Mouse (Mus musculus): ENCODE measurements around the gene Ubap1l. TPM values are rescaled to one million over a fixed set of nuclear protein-coding genes. Genes with fewer than 3 reads are reported as not detected.

Gene Ubap1l
- polyA plus RNA-seq, 1 experiment from 2014 or later: 0.40 TPM

DNA sequence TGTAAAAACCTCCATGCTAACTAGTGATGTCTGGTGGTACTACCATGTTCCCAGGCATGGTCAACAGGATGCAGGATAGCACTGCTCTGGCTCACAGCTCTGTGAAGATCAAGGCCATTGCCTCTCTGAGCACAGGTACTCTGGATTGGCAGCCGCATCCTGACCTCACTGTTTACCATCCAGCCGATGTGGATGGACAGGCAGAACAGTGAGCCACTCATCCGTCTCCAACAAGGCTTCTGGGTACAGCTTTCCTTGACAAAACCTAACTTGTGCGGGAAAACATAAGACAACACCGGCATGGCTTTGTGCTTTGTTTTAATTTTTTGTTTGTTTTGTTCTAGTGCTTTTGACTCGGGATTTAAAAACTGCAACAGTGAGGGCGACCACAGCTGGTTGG lies 4.9 kb downstream of the Ubap1l start:
- Histone ChIP-seq H3K27ac (ENCODE audit: low read length) (no peak overlapping the region), H3K4me3 (replicated peaks; ENCODE audit: low read length) (no peak overlapping the region), H3K36me3 (ENCODE audit: control insufficient read depth, insufficient read depth, low read length) (no peaks in the 10 kb centered on the region), H3K4me2 (ENCODE audit: low read depth, low read length) (no peak overlapping the region), H3K27me3 (ENCODE audit: control insufficient read depth, insufficient read depth, low read length) (no peaks in the 10 kb centered on the region), H3K4me1 (ENCODE audit: control insufficient read depth, insufficient read depth, low read length) (no peaks in the 10 kb centered on the region), H3K9me3 (replicated peaks; ENCODE audit: control insufficient read depth, low read length) (no peaks in the 10 kb centered on the region), H3K9ac (ENCODE audit: low read length) (no peak overlapping the region)
- 79% methylated on average over 7 of the region's 7 CpGs for WGBS
- ATAC-seq (ENCODE audit: insufficient read depth, low FRiP score): no peak

DNA sequence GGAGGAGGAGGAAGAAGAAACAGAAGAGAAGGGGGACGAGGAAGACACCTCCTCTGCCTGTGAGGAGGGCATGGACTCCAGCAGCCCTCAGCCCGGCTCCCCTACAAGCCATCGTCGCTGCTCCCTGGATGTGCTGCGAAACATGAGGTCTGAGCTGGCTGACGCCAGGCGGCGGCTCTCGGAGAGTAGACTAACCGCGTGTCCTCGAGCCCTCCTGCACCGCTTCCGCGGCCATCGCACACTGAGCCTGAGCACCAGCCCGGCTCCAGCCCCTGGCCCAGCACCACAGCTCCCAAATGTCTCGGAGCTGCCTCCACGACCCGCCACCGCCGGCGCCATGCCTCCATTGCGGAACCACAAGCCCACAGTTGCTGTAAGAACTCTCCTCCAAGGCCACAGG lies 10.9 kb downstream of the Ubap1l start:
- Histone ChIP-seq H3K27ac (ENCODE audit: low read length) (no peak overlapping the region), H3K4me3 (replicated peaks; ENCODE audit: low read length) (no peak overlapping the region), H3K27me3 (ENCODE audit: control insufficient read depth, insufficient read depth, low read length) (no peaks in the 10 kb centered on the region), H3K4me1 (ENCODE audit: control insufficient read depth, insufficient read depth, low read length) (no peaks in the 10 kb centered on the region), H3K9ac (ENCODE audit: low read length) (no peak overlapping the region), H3K9me3 (replicated peaks; ENCODE audit: control insufficient read depth, low read length) (no peaks in the 10 kb centered on the region), H3K4me2 (ENCODE audit: low read depth, low read length) (no peak overlapping the region), H3K36me3 (ENCODE audit: control insufficient read depth, insufficient read depth, low read length) (no peaks in the 10 kb centered on the region)
- WGBS: 77% methylated on average over 24 of the region's 24 CpGs
- ATAC-seq (ENCODE audit: insufficient read depth, low FRiP score): no peak

DNA sequence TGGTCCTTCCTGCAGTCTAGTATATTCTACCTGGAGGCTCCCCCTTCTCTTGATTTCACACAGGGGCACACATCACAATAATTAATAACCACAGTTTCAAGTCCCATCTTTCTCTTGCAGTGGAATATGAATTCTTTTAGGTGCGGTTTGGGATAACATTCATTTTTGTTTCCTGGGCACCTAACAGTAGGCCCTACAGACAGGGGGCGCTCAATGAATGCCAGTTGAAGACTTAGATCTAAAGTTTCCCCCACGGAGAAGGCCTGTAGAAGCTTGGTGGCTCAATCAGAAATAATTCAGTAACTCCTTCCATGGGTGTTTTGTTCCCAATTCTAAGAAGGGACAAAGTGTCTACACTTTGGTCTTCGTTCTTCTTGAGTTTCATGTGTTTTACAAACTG lies 11.6 kb downstream of the Ubap1l start:
- WGBS: 69% methylated on average over 4 of the region's 4 CpGs
- Histone ChIP-seq H3K9ac (ENCODE audit: low read length) (no peak overlapping the region), H3K4me2 (ENCODE audit: low read depth, low read length) (no peak overlapping the region), H3K27me3 (ENCODE audit: control insufficient read depth, insufficient read depth, low read length) (no peaks in the 10 kb centered on the region), H3K27ac (ENCODE audit: low read length) (no peak overlapping the region), H3K4me3 (replicated peaks; ENCODE audit: low read length) (no peak overlapping the region), H3K9me3 (replicated peaks; ENCODE audit: control insufficient read depth, low read length) (no peaks in the 10 kb centered on the region), H3K4me1 (ENCODE audit: control insufficient read depth, insufficient read depth, low read length) (no peaks in the 10 kb centered on the region), H3K36me3 (ENCODE audit: control insufficient read depth, insufficient read depth, low read length) (no peaks in the 10 kb centered on the region)
- ATAC-seq (ENCODE audit: insufficient read depth, low FRiP score): no peak

DNA sequence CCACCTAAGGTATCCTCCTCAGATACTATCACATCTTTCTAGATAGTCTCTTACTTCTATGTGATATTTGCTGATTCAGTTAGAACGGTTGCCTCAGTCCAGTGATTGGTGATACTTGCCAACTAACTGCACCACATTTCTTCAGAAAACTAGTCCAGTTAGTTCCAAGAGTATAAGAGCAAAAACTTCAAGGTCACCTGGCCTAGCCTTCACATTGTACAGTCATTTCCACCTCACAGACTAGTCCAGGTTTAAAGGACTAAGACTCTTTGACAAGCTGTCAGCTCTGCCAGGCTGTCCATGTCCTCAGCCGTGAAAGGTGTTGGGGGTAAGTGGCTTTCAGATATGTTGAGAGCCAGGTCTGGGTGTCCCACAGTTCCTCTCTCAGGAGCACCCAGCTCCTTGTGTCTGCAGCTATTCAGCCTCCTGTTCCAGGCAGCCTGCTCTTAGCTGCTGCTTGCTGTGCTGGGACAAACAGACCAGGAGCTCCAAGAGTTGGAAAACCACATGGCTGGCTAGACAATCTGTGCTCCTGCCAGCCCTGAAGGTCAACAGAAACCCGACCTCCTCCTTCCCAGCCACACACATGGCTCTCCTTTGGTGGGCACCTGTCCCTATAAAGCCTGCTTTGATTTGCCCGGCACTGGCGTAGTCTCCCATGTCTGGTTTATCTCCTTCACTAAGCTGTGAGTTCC lies 13.8 kb downstream of the Ubap1l start:
- Histone ChIP-seq H3K9me3 (replicated peaks; ENCODE audit: control insufficient read depth, low read length) (no peaks in the 10 kb centered on the region), H3K36me3 (ENCODE audit: control insufficient read depth, insufficient read depth, low read length) (no peaks in the 10 kb centered on the region), H3K4me2 (ENCODE audit: low read depth, low read length) (no peak overlapping the region), H3K9ac (ENCODE audit: low read length) (no peak overlapping the region), H3K4me1 (ENCODE audit: control insufficient read depth, insufficient read depth, low read length) (no peaks in the 10 kb centered on the region), H3K27ac (ENCODE audit: low read length) (no peak overlapping the region), H3K27me3 (ENCODE audit: control insufficient read depth, insufficient read depth, low read length) (no peaks in the 10 kb centered on the region), H3K4me3 (replicated peaks; ENCODE audit: low read length) (no peak overlapping the region)
- ATAC-seq (ENCODE audit: insufficient read depth, low FRiP score): no peak
- WGBS: 80% methylated on average over 5 of the region's 5 CpGs

DNA sequence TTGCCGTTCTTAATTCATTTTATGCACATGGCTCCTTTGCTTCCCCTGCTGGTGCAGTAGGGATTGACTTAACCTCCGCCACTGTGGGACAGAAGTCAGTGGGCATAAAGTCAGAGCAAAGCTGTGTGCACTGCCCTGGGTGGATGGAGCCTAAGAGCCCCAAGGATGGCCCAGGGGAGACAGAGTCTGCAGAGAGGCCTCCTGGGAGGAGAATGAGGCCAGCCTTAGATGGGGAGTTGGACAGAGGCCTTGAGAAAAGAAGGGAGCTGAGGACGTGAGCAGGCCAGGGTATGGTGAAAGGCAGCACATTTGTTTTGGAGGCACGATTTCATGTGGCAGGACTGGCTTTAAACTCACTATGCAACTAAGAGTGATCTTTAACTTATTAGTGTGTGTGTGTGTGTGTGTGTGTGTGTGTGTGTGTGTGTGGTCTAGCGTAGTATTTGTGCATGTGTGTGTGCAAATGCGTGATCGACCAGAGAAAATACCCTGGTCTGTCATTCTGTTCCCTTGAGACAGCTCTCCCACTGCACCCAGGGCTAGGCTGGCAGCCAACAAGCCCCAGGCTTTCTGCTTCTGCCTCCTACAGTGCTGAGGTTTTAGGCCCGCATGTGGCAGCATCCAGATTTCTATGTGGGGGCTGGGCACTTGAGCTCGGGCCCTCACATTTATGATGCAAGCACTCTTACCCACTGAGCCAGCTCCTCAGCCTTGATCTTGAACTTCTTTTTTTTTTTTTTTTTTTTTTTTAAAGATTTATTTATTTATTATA lies 14.5 kb downstream of the Ubap1l start:
- H3K27me3 ChIP-seq (ENCODE audit: control insufficient read depth, insufficient read depth, low read length): no peaks in the 10 kb centered on the region
- H3K27ac ChIP-seq (ENCODE audit: low read length): no peak overlapping the region
- no peak overlapping the region for H3K4me2 ChIP-seq (ENCODE audit: low read depth, low read length)
- H3K4me1 ChIP-seq (ENCODE audit: control insufficient read depth, insufficient read depth, low read length): no peaks in the 10 kb centered on the region
- H3K36me3 ChIP-seq (ENCODE audit: control insufficient read depth, insufficient read depth, low read length): no peaks in the 10 kb centered on the region
- no peaks in the 10 kb centered on the region for H3K9me3 ChIP-seq (replicated peaks; ENCODE audit: control insufficient read depth, low read length)
- no peak overlapping the region for H3K9ac ChIP-seq (ENCODE audit: low read length)
- 81% methylated on average over 9 of the region's 9 CpGs for WGBS
- no peak for ATAC-seq (ENCODE audit: insufficient read depth, low FRiP score)
- no peak overlapping the region for H3K4me3 ChIP-seq (replicated peaks; ENCODE audit: low read length)

DNA sequence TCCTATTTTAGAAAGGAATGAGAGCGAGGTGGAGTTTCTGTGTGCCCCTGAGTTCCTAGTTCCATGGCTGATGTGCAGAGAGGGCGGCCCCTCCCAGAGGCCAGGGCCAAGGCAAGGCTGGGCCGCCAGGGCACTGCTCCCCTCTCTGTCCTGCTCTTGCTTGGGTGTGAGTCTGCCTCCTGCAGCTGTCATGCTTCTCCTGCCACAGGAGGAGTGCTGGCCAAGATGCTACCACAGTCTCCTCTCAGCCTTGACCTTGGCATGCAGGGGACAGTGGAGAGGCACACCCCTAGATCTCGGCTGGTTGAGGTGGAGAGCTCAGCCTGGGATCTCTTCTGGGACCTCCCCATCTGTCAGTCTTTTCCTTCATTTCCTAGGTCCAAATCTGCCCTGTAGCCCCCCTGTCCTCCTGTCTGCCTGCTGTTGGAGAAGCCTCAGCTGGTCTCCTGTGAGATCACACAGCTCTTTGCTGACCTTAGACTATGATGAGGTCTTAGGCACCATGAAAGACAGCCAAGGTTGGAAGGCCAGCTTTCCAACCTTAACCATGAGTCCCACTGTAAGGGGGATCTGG lies 20.3 kb downstream of the Ubap1l start:
- Histone ChIP-seq H3K4me1 (ENCODE audit: control insufficient read depth, insufficient read depth, low read length) (peaks cover 3% of the 10 kb centered on the region; the same call in 1 of the 2 replicates), H3K36me3 (ENCODE audit: control insufficient read depth, insufficient read depth, low read length) (no peaks in the 10 kb centered on the region), H3K27me3 (ENCODE audit: control insufficient read depth, insufficient read depth, low read length) (no peaks in the 10 kb centered on the region), H3K4me2 (ENCODE audit: low read depth, low read length) (no peak overlapping the region), H3K9ac (ENCODE audit: low read length) (no peak overlapping the region), H3K9me3 (replicated peaks; ENCODE audit: control insufficient read depth, low read length) (no peaks in the 10 kb centered on the region), H3K4me3 (replicated peaks; ENCODE audit: low read length) (no peak overlapping the region), H3K27ac (ENCODE audit: low read length) (no peak overlapping the region)
- ATAC-seq (ENCODE audit: insufficient read depth, low FRiP score): no peak
- 69% methylated on average over 4 of the region's 4 CpGs for WGBS

DNA sequence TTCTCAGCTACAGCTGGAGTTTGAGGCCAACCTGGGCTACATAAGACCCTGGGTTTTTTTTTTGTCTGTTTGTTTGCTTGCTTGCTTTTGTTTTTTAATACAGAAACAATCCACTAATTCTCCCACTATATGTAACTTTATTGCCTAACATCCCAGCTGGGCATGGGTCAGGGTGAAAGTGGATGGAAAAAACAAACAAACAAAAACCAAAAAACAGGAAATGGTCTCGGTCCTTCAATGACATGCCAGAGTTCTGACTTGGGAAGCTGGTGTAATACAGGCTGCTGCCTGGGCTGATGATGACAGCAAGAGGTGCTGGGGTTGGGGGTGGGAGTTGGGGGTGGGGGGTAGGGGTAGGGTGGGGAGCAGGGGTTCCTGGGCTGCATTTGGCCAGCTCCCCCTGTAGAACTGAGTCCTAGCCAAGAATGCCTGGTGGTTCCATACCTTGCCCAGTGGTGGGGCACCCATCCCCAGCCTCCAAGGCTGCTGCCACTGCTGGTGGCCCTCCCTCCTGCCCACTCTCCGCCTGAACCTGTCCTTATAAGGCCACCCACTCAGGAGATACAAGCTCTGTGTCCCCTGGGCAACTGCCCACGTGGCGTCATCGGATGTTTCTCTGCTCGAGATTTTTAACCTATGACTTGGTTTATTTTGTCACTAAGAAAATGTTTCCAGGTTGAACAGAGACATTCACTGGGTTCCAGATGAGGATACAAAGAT lies 21.4 kb downstream of the Ubap1l start:
- Histone ChIP-seq H3K4me2 (ENCODE audit: low read depth, low read length) (no peak overlapping the region), H3K27me3 (ENCODE audit: control insufficient read depth, insufficient read depth, low read length) (no peaks in the 10 kb centered on the region), H3K9me3 (replicated peaks; ENCODE audit: control insufficient read depth, low read length) (no peaks in the 10 kb centered on the region), H3K36me3 (ENCODE audit: control insufficient read depth, insufficient read depth, low read length) (no peaks in the 10 kb centered on the region), H3K27ac (ENCODE audit: low read length) (peak overlapping the region; percentile 58; the same call in 1 of the 2 replicates), H3K4me1 (ENCODE audit: control insufficient read depth, insufficient read depth, low read length) (peaks cover 10% of the 10 kb centered on the region), H3K4me3 (replicated peaks; ENCODE audit: low read length) (no peak overlapping the region), H3K9ac (ENCODE audit: low read length) (no peak overlapping the region)
- peak; percentile 64; the same call in 1 of the 2 replicates for ATAC-seq (ENCODE audit: insufficient read depth, low FRiP score)
- WGBS: 70% methylated on average over 6 of the region's 6 CpGs

DNA sequence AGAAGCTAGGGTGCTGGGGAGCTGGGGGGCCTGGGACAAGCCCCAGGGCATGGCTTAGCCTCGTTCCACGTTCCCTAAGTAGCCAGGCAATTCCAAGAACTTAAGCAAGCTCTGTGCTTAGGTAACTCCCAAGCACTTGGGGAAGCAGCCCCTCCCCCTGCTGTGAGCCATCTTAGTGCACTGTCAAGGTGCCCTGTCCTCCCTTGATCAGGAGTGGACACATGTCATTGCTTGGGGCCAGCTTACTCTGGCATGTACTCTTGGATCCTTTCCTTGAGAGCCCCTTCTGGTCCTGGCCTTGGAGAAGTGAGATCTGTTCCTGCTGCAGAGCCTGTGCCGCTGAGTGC lies 21.9 kb downstream of the Ubap1l start:
- Histone ChIP-seq H3K36me3 (ENCODE audit: control insufficient read depth, insufficient read depth, low read length) (no peaks in the 10 kb centered on the region), H3K4me1 (ENCODE audit: control insufficient read depth, insufficient read depth, low read length) (peaks cover 10% of the 10 kb centered on the region), H3K9me3 (replicated peaks; ENCODE audit: control insufficient read depth, low read length) (no peaks in the 10 kb centered on the region), H3K9ac (ENCODE audit: low read length) (no peak overlapping the region), H3K4me2 (ENCODE audit: low read depth, low read length) (no peak overlapping the region), H3K27me3 (ENCODE audit: control insufficient read depth, insufficient read depth, low read length) (no peaks in the 10 kb centered on the region), H3K4me3 (replicated peaks; ENCODE audit: low read length) (no peak overlapping the region), H3K27ac (ENCODE audit: low read length) (peak overlapping the region; percentile 58; the same call in 1 of the 2 replicates)
- no peak for ATAC-seq (ENCODE audit: insufficient read depth, low FRiP score)
- 46% methylated on average over 3 of the region's 3 CpGs for WGBS

DNA sequence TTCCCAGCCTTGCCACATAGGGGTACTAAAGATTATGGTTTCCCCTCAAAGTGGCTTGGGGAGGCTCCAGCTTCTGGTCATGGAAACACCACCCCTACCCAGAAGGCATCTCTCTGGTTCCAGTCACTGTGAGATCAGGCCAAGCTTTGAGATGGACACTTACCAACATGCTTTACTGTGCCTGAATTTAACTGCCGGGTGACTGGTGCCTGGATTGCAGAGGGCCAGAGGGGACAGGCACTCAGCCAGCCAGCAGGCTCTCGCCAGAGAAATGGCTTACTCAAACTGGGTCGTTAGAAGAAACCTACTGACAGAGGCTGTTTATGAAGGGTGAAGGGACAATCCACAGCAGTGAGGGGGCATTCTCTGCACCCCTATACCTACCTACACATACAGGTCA lies 23.4 kb downstream of the Ubap1l start:
- H3K27me3 ChIP-seq (ENCODE audit: control insufficient read depth, insufficient read depth, low read length): peaks cover 7% of the 10 kb centered on the region
- H3K4me2 ChIP-seq (ENCODE audit: low read depth, low read length): no peak overlapping the region
- ATAC-seq (ENCODE audit: insufficient read depth, low FRiP score): no peak
- H3K4me1 ChIP-seq (ENCODE audit: control insufficient read depth, insufficient read depth, low read length): peaks cover 10% of the 10 kb centered on the region
- no peak overlapping the region for H3K4me3 ChIP-seq (replicated peaks; ENCODE audit: low read length)
- no peaks in the 10 kb centered on the region for H3K9me3 ChIP-seq (replicated peaks; ENCODE audit: control insufficient read depth, low read length)
- H3K36me3 ChIP-seq (ENCODE audit: control insufficient read depth, insufficient read depth, low read length): no peaks in the 10 kb centered on the region
- no peak overlapping the region for H3K9ac ChIP-seq (ENCODE audit: low read length)
- 55% methylated on average over 3 of the region's 3 CpGs for WGBS
- no peak overlapping the region for H3K27ac ChIP-seq (ENCODE audit: low read length)

Data from stomach, embryonic 16.5 days (tissue).